Mouse (Mus musculus): ENCODE data around the gene Colca2.

DNA sequence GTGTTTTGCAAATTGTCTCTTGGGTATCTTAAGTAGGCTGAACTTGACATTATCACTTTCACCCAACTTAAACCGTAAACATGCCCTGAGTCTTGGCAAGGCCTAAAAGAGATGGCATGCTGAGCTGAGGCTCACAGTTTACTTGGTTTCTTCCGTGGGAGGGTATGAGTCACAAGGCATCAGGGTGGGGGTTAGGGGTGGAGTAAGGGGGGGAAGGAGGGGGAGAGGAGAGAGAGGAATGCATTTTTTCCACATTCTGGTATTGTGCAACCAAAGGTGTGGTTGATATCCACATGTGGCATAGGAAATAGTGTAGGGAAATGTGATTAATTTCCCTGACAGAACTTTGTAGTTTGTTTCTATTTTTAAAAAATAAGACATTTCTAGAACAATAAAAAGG is 7.7 kb upstream of the Colca2 start:
- no peak for TF ChIP-seq CTCF (IDR thresholded peaks at IDR 0.05; ENCODE audit: borderline replicate concordance, control insufficient read depth, extremely low read depth, insufficient read depth, low read length, poor library complexity)
- no peak for TF ChIP-seq POLR2A (IDR thresholded peaks at IDR 0.05; ENCODE audit: control insufficient read depth, extremely low read depth, insufficient read depth, low read length, poor library complexity)
